Mouse (Mus musculus) intestine, embryonic 16.5 days (tissue): Measurements from ENCODE around the gene 1700001O22Rik. TPM values are rescaled to one million over a fixed set of nuclear protein-coding genes. Genes with fewer than 3 reads are reported as not detected.

Source experiments
- ATAC-seq: fragments of 200-750 bp; cut with Nextera tagmentation; 2 replicates; pipeline ENCODE4 v1.8.0; 2017; ENCODE audit warnings: moderate TSS enrichment, moderate library complexity
- H3K27ac ChIP-seq: fragments of 300-500 bp; sonication (generic); 2 replicates; pipeline ENCODE4 v1.5.1; 2014; ENCODE audit warnings: mild to moderate bottlenecking, low read length
- H3K27me3 ChIP-seq: fragments of 300-500 bp; sonication (generic); replicated peaks from 2 replicates; pipeline ENCODE4 v1.6.1; 2014; ENCODE audit warnings: low read length, control low read depth, mixed read lengths; ENCODE audit not compliant: control insufficient read depth, insufficient read depth
- H3K36me3 ChIP-seq: fragments of 300-500 bp; sonication (generic); 2 replicates; pipeline ENCODE4 v1.6.1; 2014; ENCODE audit warnings: low read length, control low read depth; ENCODE audit not compliant: control insufficient read depth, insufficient read depth
- H3K4me1 ChIP-seq: fragments of 300-500 bp; sonication (generic); 2 replicates; pipeline ENCODE4 v1.6.1; 2014; ENCODE audit warnings: low read length, control low read depth, mixed read lengths; ENCODE audit not compliant: control insufficient read depth, insufficient read depth
- H3K4me2 ChIP-seq: fragments of 300-500 bp; sonication (generic); 2 replicates; pipeline ENCODE4 v1.6.1; 2014; ENCODE audit warnings: low read depth, low read length, control low read depth
- H3K4me3 ChIP-seq: fragments of 300-500 bp; sonication (generic); 2 replicates; pipeline ENCODE4 v1.5.1; 2014; ENCODE audit warnings: mild to moderate bottlenecking, low read length
- H3K9ac ChIP-seq: fragments of 300-500 bp; sonication (generic); 2 replicates; pipeline ENCODE4 v1.6.1; 2014; ENCODE audit warnings: low read depth, low read length
- H3K9me3 ChIP-seq: fragments of 300-500 bp; sonication (generic); 2 replicates; pipeline ENCODE4 v1.6.1; 2016; ENCODE audit warnings: low read length, control low read depth; ENCODE audit not compliant: control insufficient read depth
- WGBS: fragments of 180-500 bp; shearing (Covaris S2); extraction: QIAGEN DNeasy Blood & Tissue Kit; methylation state at CpG from one replicate; pipeline ENCODE4 v1.1.7; 2014; 5-methylcytosine and 5-hydroxymethylcytosine counted together
- polyA plus RNA-seq: library from polyadenylated mRNA; unstranded; fragments of >200 nt; fragmentation: Nextera tagmentation; extraction: Ambion mirVana; gene quantifications from 2 replicates; pipeline ENCODE4 v1.2.1, GENCODE M21; 2015

1700001O22Rik gene
- polyA plus RNA-seq, 1 experiment from 2014 or later: 1.2 TPM

DNA sequence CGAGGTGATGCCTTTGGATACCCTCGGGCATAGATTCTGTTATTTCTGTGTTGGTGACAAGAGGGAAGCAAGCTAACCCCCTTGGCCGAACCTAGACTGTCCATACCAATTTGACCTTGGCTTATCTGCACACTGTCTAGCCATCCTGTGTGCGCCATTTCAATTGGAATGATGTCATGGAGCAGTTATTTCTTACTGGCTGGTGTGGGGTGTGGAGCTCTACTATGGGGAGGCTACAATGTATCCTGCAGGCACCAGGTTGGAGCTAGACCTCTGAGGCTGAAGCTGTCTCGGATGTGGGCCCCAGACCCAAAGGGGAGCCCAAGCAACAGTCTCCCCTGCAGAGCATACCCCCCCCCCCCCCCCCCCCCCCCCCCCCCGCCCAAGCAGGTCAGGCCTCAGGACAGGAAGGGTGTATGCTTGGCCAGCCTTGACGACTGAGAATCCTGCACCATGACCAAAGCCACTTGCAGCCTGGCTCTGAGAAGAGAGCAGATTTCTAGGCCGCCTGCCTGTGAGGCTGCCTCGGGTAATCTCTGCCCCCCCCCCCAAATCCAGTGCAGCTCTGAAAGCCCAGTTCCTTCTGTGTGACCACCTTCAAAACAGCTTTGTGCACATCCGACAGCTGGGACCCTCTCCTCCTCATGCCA, 31.0 kb upstream of the 1700001O22Rik start, which contains the start of gene Prrx2:
Gene Prrx2, plus strand, starts transcription at position 600 of the 650 bp plus-strand sequence.
- Histone ChIP-seq H3K27ac (no peak within 1 kb of the TSS), H3K4me2 (no peak within 1 kb of the TSS), H3K27me3 (no peaks in the 10 kb centered on the region), H3K4me3 (no peak within 1 kb of the TSS), H3K36me3 (no peaks in the 10 kb centered on the region), H3K9me3 (no peaks in the 10 kb centered on the region), H3K9ac (0 out of 2 replicates have a peak within 1 kb of the TSS, but pooled peaks have one; percentile 13), H3K4me1 (peaks cover 6% of the 10 kb centered on the region)
- WGBS: 63% methylated on average over 9 of the region's 10 CpGs
- ATAC-seq: no peak

DNA sequence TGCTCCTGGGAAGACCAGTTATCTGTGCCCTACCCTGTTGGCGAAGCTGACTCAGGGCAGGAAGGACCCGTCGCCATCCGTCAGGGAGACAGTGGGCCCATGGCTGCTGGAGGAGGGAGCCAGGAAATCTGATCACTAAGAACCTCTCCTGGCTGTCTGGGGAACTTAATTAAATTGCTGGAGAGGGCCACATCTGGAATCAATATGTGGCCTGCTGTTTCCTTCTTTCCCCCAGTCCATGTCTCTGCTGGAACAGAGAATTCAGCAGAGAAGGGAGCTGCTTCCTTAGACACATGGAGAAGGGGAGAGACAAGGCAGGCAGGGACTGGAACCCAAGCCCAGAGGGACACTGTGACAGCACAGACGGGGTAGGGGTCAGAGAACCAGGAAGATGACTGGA, 30.2 kb upstream of the 1700001O22Rik start:
- no peaks in the 10 kb centered on the region for H3K27me3 ChIP-seq
- H3K9me3 ChIP-seq: no peaks in the 10 kb centered on the region
- 50% methylated on average over 5 of the region's 5 CpGs for WGBS
- H3K27ac ChIP-seq: no peak overlapping the region
- H3K4me1 ChIP-seq: peaks cover 6% of the 10 kb centered on the region
- no peaks in the 10 kb centered on the region for H3K36me3 ChIP-seq
- ATAC-seq: no peak
- 0 out of 2 replicates have a peak overlapping the region, but pooled peaks have one; percentile 13 for H3K9ac ChIP-seq
- no peak overlapping the region for H3K4me3 ChIP-seq
- H3K4me2 ChIP-seq: no peak overlapping the region

DNA sequence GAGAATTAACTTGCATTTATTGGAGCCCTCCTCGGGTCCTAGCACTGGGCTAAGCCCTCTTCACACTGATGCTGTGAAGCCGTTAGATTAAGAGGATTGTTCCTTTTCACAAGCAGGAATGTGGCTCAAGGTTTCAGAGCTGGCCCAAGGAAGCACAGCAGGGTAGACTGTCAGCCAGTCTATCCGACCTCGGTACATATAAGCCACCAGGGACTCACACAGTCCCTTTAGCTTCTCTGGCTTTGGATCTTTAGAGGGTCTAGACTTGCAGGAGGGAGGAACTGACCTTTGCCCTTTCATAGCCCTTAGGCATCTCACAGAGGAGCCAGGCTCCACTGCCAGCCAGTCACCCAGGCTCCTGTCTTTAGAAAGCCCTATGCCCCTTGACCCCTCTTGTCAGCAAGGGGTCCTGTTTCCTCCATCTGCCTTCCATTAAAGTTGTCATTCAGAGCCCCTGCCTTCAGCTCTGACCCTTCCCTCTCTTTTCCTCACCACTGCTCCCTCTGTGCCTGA, 26.9 kb upstream of the 1700001O22Rik start, which contains the start of gene Asb6:
Gene Asb6, minus strand, starts transcription at position 51 of the 513 bp plus-strand sequence.
- Histone ChIP-seq H3K9me3 (no peaks in the 10 kb centered on the region), H3K27me3 (no peaks in the 10 kb centered on the region), H3K4me2 (no peak within 1 kb of the TSS), H3K4me1 (peaks cover 10% of the 10 kb centered on the region), H3K27ac (no peak within 1 kb of the TSS), H3K36me3 (peaks cover 2% of the 10 kb centered on the region), H3K9ac (no peak within 1 kb of the TSS), H3K4me3 (no peak within 1 kb of the TSS)
- 26% methylated on average over 4 of the region's 4 CpGs for WGBS
- no peak for ATAC-seq

DNA sequence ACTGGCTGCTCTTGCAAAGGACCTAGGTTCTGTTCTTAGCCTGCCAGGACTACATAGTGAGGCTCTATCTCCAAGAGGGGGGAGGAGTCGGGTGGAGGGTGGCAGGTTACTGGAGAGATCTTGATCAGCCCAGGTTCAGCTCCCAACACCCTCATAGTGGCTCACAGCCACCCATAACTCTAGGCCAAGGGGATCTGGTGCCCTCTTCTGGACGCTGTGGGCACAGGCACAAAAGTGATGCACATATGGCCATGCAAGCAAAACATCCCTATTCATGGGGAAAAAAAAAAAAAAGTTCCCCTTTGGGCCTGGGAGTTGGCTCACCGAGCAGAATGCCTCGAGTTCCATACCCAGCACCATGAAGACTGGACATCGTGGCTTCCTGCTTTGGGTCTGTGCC, 25.9 kb upstream of the 1700001O22Rik start:
- ATAC-seq: no peak
- no peak overlapping the region for H3K4me2 ChIP-seq
- peaks cover 4% of the 10 kb centered on the region for H3K36me3 ChIP-seq
- no peaks in the 10 kb centered on the region for H3K27me3 ChIP-seq
- no peak overlapping the region for H3K27ac ChIP-seq
- H3K4me3 ChIP-seq: no peak overlapping the region
- H3K9me3 ChIP-seq: no peaks in the 10 kb centered on the region
- peaks cover 10% of the 10 kb centered on the region for H3K4me1 ChIP-seq
- no peak overlapping the region for H3K9ac ChIP-seq
- 43% methylated on average over 5 of the region's 5 CpGs for WGBS

DNA sequence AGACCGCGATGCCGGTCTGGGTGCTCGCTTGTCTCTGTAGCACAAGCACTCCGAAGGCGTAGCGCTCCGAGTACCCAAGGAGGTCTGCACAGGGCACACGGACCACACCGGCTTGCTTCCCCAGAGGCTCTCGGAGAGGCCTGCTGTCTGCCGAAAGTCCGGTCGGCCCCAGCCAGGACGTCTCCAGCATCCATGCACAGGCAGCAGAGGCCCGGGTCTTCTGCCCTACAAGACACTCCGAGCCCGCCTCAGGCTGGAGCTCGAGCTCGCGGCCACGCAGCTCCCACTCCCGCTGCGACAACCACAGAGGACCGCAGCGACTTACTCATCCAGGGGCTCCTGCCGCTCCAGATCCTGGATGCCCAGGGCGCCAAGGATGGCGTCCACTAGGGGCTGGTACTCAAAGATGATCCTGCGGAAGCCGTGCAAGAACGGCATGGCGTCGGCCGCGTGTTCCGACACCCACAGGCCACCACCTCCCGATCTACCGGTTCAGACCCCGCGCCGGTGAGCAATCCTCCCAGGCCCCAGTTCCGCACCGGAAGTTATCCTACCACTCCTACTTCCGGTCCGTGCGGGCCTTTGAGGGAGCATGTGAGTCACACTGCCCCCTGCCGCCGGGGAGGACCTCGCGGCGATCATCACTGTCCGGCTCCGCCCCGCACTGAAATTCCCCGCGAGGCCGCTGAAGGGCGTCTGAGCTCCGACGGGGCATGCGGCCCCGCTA, 24.5 kb upstream of the 1700001O22Rik start:
- Histone ChIP-seq H3K9ac (peak overlapping the region; percentile 93), H3K9me3 (no peaks in the 10 kb centered on the region), H3K27me3 (no peaks in the 10 kb centered on the region), H3K27ac (peak overlapping the region; percentile 41), H3K36me3 (peaks cover 14% of the 10 kb centered on the region), H3K4me1 (peaks cover 20% of the 10 kb centered on the region), H3K4me2 (peak overlapping the region; percentile 88), H3K4me3 (peak overlapping the region; percentile 99)
- ATAC-seq: peak; percentile 88
- WGBS: under 1% methylated on average over 63 of the region's 63 CpGs

DNA sequence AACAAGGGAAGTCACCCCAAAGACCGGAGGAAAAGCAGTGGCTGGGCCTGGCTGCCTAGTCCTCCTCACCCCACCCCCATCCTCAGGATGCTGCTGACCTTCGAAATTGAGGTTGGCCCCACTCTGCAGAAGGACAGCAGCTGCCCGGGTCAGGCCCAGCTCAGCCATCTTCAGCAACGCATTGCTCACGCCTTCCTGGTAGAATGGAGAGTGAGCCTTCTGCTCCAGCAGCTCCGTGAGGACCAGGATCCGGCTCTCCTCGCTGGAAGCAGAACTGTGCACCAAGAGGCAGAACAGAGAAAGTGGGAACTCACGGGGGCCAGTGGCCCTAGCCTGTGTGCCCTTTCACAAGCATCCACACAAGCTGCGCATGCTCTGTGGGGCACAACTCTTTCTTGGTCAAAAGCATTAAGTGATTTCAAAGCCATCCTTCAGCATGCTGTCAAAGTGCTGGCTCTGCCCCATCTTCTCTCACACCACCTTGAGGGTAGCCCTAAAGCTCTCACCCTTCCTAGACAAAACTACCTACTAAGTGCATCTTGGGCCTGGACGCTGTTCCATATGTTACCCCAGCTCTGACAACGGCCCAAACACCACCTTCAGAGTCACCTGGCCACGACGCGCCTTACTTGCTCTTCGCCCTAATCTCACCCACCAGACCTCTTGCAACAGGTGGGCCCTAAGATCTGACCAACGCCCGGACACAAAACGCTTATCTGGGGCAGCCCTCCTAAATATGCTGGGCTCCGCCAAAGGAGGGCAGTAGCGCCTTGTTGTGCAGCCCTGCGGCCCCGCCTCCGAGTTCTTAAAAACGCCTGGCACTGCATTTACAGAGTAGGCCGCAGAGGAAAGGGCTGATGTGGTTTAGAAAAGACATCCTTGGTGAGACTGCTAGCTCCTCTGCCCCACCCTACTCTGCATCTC, 23.6 kb upstream of the 1700001O22Rik start:
- Histone ChIP-seq H3K9me3 (no peaks in the 10 kb centered on the region), H3K27me3 (no peaks in the 10 kb centered on the region), H3K36me3 (peaks cover 16% of the 10 kb centered on the region), H3K9ac (peak overlapping the region; percentile 93), H3K4me1 (peaks cover 24% of the 10 kb centered on the region), H3K4me2 (peak overlapping the region; percentile 88), H3K4me3 (peak overlapping the region; percentile 99), H3K27ac (peak overlapping the region; percentile 41; the same call in 1 of the 2 replicates)
- ATAC-seq: peak; percentile 5; the same call in 1 of the 2 replicates
- WGBS: 32% methylated on average over 26 of the region's 26 CpGs

DNA sequence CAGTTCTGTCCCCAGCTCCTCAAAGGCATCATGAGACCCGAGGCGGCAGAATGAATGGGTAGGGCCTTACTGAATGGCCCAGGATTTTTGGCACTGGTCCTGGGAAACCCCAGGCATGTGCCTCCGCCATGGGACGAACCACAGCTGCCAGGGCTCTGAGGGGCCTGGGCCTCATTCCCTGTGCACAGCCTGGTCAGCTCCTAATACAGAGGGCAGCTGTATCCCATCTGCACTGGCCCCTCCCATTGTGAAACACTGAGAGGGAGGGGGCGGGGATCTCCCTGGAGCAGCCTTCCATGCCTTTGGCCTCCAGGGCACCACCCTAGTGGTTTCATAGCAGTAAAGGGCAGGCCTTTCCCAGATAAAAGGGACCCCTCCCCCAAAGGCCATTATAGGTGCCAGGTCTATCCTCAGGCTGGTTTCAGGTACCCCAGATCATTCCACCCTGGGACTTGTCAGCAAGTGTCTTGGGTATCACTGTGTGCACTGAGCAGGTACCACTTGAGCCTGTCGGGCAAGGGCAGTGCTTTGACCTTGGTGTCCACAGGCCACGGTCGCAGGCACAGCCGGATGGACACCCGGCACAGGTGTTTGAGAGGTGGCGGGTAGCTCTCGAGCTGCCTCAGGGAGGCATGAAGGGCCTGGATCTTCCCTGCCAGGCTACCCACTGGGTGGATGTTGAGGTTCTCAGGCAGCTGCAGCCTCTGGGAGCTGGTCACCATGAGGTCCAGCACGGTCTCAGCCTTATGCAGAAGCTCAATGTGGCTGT, 20.1 kb upstream of the 1700001O22Rik start:
- no peak overlapping the region for H3K4me2 ChIP-seq
- no peak overlapping the region for H3K9ac ChIP-seq
- WGBS: 68% methylated on average over 13 of the region's 13 CpGs
- peaks cover 24% of the 10 kb centered on the region for H3K4me1 ChIP-seq
- H3K27me3 ChIP-seq: no peaks in the 10 kb centered on the region
- no peak overlapping the region for H3K4me3 ChIP-seq
- ATAC-seq: peak; percentile 51
- peaks cover 6% of the 10 kb centered on the region for H3K9me3 ChIP-seq
- H3K27ac ChIP-seq: peak overlapping the region; percentile 48
- H3K36me3 ChIP-seq: peaks cover 40% of the 10 kb centered on the region

DNA sequence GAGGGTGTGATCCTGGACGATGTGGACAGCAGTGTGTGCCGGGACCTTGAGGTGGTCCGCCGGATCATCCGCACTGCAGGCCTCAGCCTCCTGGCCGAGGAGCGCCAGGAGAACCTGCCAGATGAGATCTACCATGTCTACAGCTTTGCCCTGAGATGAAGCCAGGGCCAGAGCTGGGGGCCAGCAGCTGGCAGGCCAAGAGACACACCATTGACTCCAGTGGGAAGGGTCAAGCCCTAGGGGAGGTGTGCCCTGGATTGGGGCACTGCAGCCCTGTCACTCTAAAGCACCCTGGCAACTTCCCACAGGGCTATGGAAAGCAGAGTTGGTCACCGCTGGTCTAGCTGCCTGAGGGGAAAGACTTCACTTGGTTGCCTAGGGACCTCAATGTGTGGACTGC, 19.0 kb upstream of the 1700001O22Rik start:
- H3K4me1 ChIP-seq: peaks cover 24% of the 10 kb centered on the region
- peaks cover 40% of the 10 kb centered on the region for H3K36me3 ChIP-seq
- H3K4me2 ChIP-seq: no peak overlapping the region
- H3K27ac ChIP-seq: no peak overlapping the region
- no peak overlapping the region for H3K4me3 ChIP-seq
- peaks cover 6% of the 10 kb centered on the region for H3K9me3 ChIP-seq
- WGBS: 91% methylated on average over 8 of the region's 8 CpGs
- ATAC-seq: no peak
- H3K27me3 ChIP-seq: no peaks in the 10 kb centered on the region
- H3K9ac ChIP-seq: no peak overlapping the region
